Mouse (Mus musculus) T-cell, adult 66 days (primary cell): ENCODE measurements around the gene Polr3c. TPM values are rescaled to one million over a fixed set of nuclear protein-coding genes. Genes with fewer than 3 reads are reported as not detected.

Source experiments
- total RNA-seq, 2 experiments: library from RNA; stranded (reverse); gene quantifications; 3 replicates in 1 of 2; 4 replicates in 1 of 2; pipeline ENCODE4 v1.2.4; 2023

The Polr3c gene
- 10 to 100 TPM; 65.6 TPM for total RNA-seq

GRCm38 (mm10) chr3:96727343-96727827 is at the start of gene Polr3c, which contains the start of gene Rnf115:
Polr3c (minus strand) TSS chr3:96727628.
Rnf115 (plus strand) TSS chr3:96727664.

DNA sequence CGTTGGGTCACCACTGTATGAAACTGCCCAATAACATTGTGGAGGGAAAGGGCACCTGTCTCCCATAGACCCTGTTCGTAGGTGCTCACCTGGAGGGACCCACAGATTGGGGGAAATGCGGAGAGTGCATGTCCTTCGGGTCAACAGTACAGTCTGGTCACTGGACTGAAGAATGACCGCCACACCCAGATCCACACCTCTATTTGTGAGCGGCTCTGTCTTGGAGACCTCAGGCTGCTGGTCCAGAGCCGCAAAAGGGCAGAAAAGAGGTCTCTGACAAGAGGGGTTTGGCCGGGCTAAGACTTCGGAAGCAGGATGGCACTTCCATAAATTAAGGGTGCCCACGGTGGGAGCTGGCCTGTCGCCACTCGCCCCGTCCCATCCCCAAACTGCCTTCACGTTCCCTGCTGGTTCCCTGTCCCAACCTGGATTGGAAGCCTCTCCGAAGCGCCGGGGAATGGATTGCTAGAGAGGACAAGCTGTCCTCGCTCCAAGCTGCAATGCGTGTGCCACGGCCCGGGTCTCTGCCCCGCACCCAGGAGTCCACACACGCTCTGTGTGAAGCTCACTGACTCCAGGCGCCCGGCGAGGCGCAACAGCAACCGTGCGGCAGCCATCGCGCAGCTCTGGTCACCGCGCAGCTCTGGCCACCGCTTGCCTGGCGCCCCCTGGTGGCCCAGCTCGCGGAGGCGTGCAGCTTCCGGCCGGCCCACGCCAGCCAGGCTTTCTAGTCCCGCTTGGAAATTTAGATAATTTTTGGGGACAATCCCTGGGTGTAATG is 19.3 kb downstream of the Polr3c start, which contains the start of gene Nudt17:
TSS of gene Nudt17 (minus strand) at position 660 of the 781 bp plus-strand sequence.

GRCm38 (mm10) chr3:96696198-96696765 is 31.1 kb downstream of the Polr3c start, which contains the start of gene Pias3:
Pias3 (plus strand) TSS chr3:96696384.

GRCm38 (mm10) chr3:96669727-96670468 is 57.5 kb downstream of the Polr3c start, which contains the start of gene Ankrd35:
Ankrd35 (plus strand) TSS chr3:96670131.

Other genes starting within 250 kb of the Polr3c start
- gene Hfe2, start 202.5 kb downstream of the Polr3c start, total RNA-seq = not detected
- gene Txnip, start 169.7 kb downstream of the Polr3c start, total RNA-seq = 100 to 1,000 TPM; 532 to 583 TPM
- gene Gm16253, start 150.6 kb downstream of the Polr3c start, total RNA-seq = not detected
- gene Polr3gl, start 133.4 kb downstream of the Polr3c start, total RNA-seq = 10 to 100 TPM; 28.1 to 36.3 TPM
- gene Ankrd34a, start 131.0 kb downstream of the Polr3c start, total RNA-seq = not detected
- gene Lix1l, start 126.5 kb downstream of the Polr3c start, total RNA-seq = under 1 TPM in 1 of 2 experiments, not detected in 1; 0.50 TPM
- gene Rbm8a, start 97.7 kb downstream of the Polr3c start, total RNA-seq = 10 to 100 TPM; 84.7 to 87.2 TPM
- gene Pex11b, start 92.3 kb downstream of the Polr3c start, total RNA-seq = 10 to 100 TPM; 20.8 to 23.0 TPM
- under 1 TPM; 0.29 to 0.39 TPM for gene Gm42957, start 92.2 kb downstream of the Polr3c start, total RNA-seq
- 1 to 10 TPM; 2.1 to 2.9 TPM for gene Itga10, start 82.0 kb downstream of the Polr3c start, total RNA-seq
- under 1 TPM in 1 of 2 experiments, not detected in 1; 0.15 TPM for gene Ankrd35, start 57.5 kb downstream of the Polr3c start, total RNA-seq
- 10 to 100 TPM; 21.5 to 23.0 TPM for gene Pias3, start 31.2 kb downstream of the Polr3c start, total RNA-seq
- 1 to 10 TPM; 2.7 to 4.4 TPM for gene Nudt17, start 19.1 kb downstream of the Polr3c start, total RNA-seq
- gene Rnf115, start within 50 bp of the Polr3c start, total RNA-seq = 10 to 100 TPM; 49.3 to 52.8 TPM
- 1 to 10 TPM in 1 of 2 experiments, not detected in 1; 1.3 TPM for gene Pdzk1, start 101.7 kb upstream of the Polr3c start, total RNA-seq
- 10 to 100 TPM; 20.5 to 27.5 TPM for gene Cd160, start 101.7 kb upstream of the Polr3c start, total RNA-seq
- under 1 TPM in 1 of 2 experiments, not detected in 1; 0.17 TPM for gene Gja5, start 177.1 kb upstream of the Polr3c start, total RNA-seq
- gene Gpr89, start 177.7 kb upstream of the Polr3c start, total RNA-seq = 10 to 100 TPM; 26.1 to 27.8 TPM
- gene Gja8, start 198.4 kb upstream of the Polr3c start, total RNA-seq = not detected